Comparison of ENCODE assay signal across 8 mouse cellular contexts in the genomic region with DNA sequence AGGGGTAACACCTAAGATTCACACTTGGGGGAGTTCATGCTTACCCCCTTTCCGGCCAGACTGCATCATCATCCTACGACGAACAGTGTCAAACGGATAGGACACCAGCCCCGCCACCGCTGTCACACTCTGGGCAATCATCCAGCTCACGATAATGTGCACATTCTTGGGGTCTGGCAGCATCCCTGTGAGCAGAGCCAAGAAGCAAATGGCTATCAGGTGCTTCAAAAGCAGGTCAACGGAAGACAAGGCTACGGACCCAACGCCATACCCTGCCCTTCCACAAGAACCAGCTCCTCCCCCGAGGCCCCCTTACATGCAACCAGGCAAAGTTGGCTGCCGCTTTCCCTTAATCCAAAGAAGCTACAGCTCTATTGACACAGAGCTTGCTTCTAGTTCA. TPM values are rescaled to one million over a fixed set of nuclear protein-coding genes. Genes with fewer than 3 reads are reported as not detected.
DNase-seq lines count a peak whose midpoint lies in the region; ATAC-seq and TF ChIP-seq lines count a peak whose summit lies in the region.

No protein-coding gene starts in this region.

- H3K4me1 ChIP-seq in heart, adult 2 months (ENCODE audit: control insufficient read depth, insufficient read depth, low read length) = peaks cover 7% of the 10 kb centered on the region
- peaks cover 47% of the 10 kb centered on the region for H3K4me1 ChIP-seq in neural tube, embryonic 13.5 days (replicated peaks)

- 28% methylated on average over 12 of the region's 12 CpGs for WGBS in heart, adult 2 months
- 81% methylated on average over 12 of the region's 12 CpGs for WGBS in neural tube, embryonic 13.5 days

- peak overlapping the region; percentile 86 for H3K9ac ChIP-seq in heart, adult 2 months (ENCODE audit: low read depth, low read length)
- peak overlapping the region; percentile 93 for H3K9ac ChIP-seq in neural tube, embryonic 13.5 days

- peak; percentile 41 for DNase-seq in left cerebral cortex, adult 18-20 months (ENCODE audit: low spot score in 2 of 2)
- no peak for DNase-seq in left cerebral cortex, adult 11 months (ENCODE audit: low spot score)
- DNase-seq in cerebellum, postnatal 25 days = peak; percentile 64 to 76
- DNase-seq in heart, adult 2 months = peak; percentile 70 to 81
- DNase-seq in kidney, postnatal 4 days = peak; percentile 26 to 49
- no peak for DNase-seq in ovary, postnatal 10 days (ENCODE audit: low spot score)

- peak overlapping the region; percentile 50 for H3K4me3 ChIP-seq in heart, adult 2 months
- H3K4me3 ChIP-seq in neural tube, embryonic 13.5 days = peak overlapping the region; percentile 79

- peak overlapping the region; percentile 78 for H3K27ac ChIP-seq in heart, adult 2 months
- no peak overlapping the region for H3K27ac ChIP-seq in neural tube, embryonic 13.5 days (replicated peaks)

- H3K9me3 ChIP-seq in neural tube, embryonic 13.5 days = no peaks in the 10 kb centered on the region

- peak overlapping the region; percentile 91 for H3K4me2 ChIP-seq in neural tube, embryonic 13.5 days

- no peak for TF ChIP-seq CTCF in heart, adult 2 months (IDR thresholded peaks at IDR 0.05)

- peak; percentile 68; the same call in 1 of the 2 replicates for TF ChIP-seq POLR2A in heart, adult 2 months (IDR thresholded peaks at IDR 0.05; ENCODE audit: insufficient read depth, low read depth, low read length)

- no peak for ATAC-seq in neural tube, embryonic 13.5 days (ENCODE audit: low read depth)
- ATAC-seq in activated CD4-positive, CD25-positive, alpha-beta regulatory T cell, adult 4 months = no peak

- TF ChIP-seq EP300 in heart, adult 2 months (IDR thresholded peaks at IDR 0.05; ENCODE audit: insufficient read depth, low read depth, low read length) = peak; percentile 92

- H3K79me2 ChIP-seq in heart, adult 2 months (replicated peaks; ENCODE audit: control insufficient read depth, insufficient read depth, low read length) = 0 out of 2 replicates have a peak, but pooled peaks cover 1% of the 10 kb centered on the region

- intact Hi-C loops in heart, adult 2 months (cut with DNase I) = no loop called here

- H3K36me3 ChIP-seq in heart, adult 2 months (ENCODE audit: control insufficient read depth, insufficient read depth, low read length) = peaks cover 32% of the 10 kb centered on the region
- H3K36me3 ChIP-seq in neural tube, embryonic 13.5 days = peaks cover 57% of the 10 kb centered on the region

- H3K27me3 ChIP-seq in heart, adult 2 months (ENCODE audit: control insufficient read depth, insufficient read depth, low read length) = no peaks in the 10 kb centered on the region
- H3K27me3 ChIP-seq in neural tube, embryonic 13.5 days = no peaks in the 10 kb centered on the region

RNA-seq across cellular contexts. Expression of a gene that starts 2.7 kb away (rescaled TPM):
- total RNA-seq in left cerebral cortex, adult 18-20 months (2021) = 100 to 1,000 TPM; 560 to 596 TPM
- total RNA-seq in heart, adult 2 months (2021) = 1,000 to 10,000 TPM; 4,382 to 5,412 TPM
- polyA plus RNA-seq in heart, adult 2 months (2012; rRNA removed) = 4,929 and 5,477 TPM in 2 replicates
- 856 and 869 TPM in 2 replicates for polyA plus RNA-seq in neural tube, embryonic 13.5 days (2015; fragmentation: Nextera tagmentation; extraction: Ambion mirVana)
- polyA plus RNA-seq in activated CD4-positive, CD25-positive, alpha-beta regulatory T cell, adult 4 months (2017; shearing (Covaris generic)) = 100 to 1,000 TPM; 197 to 224 TPM

RNA-seq across cellular contexts. Expression of a gene that starts 56.4 kb away (rescaled TPM):
- total RNA-seq in left cerebral cortex, adult 18-20 months (2021) = 10 to 100 TPM; 48.3 to 52.6 TPM
- total RNA-seq in heart, adult 2 months (2021) = 1 to 10 TPM; 7.1 to 8.8 TPM
- 3.2 and 5.7 TPM in 2 replicates for polyA plus RNA-seq in heart, adult 2 months (2012; rRNA removed)
- 6.8 and 9.2 TPM in 2 replicates for polyA plus RNA-seq in neural tube, embryonic 13.5 days (2015; fragmentation: Nextera tagmentation; extraction: Ambion mirVana)
- polyA plus RNA-seq in activated CD4-positive, CD25-positive, alpha-beta regulatory T cell, adult 4 months (2017; shearing (Covaris generic)) = 1 to 10 TPM; 7.9 to 8.4 TPM

RNA-seq across cellular contexts. Expression of a gene that starts 56.8 kb away (rescaled TPM):
- 10 to 100 TPM; 24.4 to 27.3 TPM for total RNA-seq in left cerebral cortex, adult 18-20 months (2021)
- total RNA-seq in heart, adult 2 months (2021) = 10 to 100 TPM; 12.2 to 13.6 TPM
- polyA plus RNA-seq in heart, adult 2 months (2012; rRNA removed) = 4.7 and 10.6 TPM in 2 replicates
- polyA plus RNA-seq in neural tube, embryonic 13.5 days (2015; fragmentation: Nextera tagmentation; extraction: Ambion mirVana) = 24.2 and 24.9 TPM in 2 replicates
- 10 to 100 TPM; 31.5 to 38.2 TPM for polyA plus RNA-seq in activated CD4-positive, CD25-positive, alpha-beta regulatory T cell, adult 4 months (2017; shearing (Covaris generic))

Comparison
In these comparisons a context has a peak if more than half of its experiments do, and no peak if none do; other contexts are left out.
1. DNase-seq: peak in left cerebral cortex, adult 18-20 months (2 of 2), cerebellum, postnatal 25 days (2 of 2), heart, adult 2 months (2 of 2) and kidney, postnatal 4 days (2 of 2); none in left cerebral cortex, adult 11 months (single experiment) and ovary, postnatal 10 days (single experiment).